Mouse (Mus musculus): ENCODE measurements around the gene Slco3a1.

Slco3a1 gene

DNA sequence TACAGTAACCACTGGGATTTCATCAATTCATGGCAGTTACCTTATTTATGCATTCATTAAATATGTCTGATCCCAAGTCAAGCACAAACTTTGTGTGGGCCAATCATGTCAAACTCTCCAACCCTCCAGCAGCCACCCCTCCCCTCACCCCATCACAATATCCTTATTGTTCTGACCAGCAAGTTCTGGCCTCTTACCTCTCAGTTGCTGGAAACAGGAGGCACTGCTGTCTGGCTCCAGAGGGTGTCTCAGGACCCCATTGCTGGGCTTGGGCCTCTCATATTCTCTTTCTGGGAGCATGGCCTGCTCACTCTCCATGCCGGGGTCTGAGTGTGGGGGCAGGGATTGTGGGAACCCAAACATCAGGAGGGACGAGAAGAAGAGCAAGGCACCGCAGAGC, 208.1 kb downstream of the Slco3a1 start:
- DNase-seq (ENCODE audit: low read depth): no peak

DNA sequence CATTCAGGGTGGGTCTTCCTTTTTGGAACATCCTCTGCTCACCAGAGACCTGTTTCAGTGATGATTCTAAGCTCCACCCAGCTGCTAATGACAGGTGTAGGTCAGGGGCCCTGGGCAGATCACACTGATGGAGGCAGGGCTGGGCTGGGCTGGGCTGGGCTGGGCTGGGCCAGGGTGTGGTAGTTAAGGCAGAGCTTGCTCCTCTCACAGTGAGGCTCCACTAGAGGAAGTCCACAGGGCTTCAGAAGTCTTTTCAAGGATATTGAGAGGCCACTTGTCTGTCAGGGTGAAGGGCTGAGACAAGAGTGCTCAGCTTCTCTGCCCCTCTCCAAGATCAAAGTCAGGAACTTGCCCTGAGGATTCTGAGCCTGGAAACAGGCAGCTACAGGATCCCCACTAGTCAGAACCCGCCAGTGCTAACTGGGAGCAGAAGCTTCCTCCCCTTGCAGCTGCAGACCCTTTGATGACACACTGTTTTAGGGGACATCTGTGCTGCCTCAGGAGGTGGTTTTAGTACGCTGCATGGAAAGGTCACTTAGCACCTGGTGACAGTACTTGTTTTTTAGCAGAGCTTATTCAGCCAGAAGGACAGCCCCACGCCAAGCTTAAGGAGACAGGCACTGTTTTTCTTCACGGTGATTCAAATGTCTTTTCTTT, 213.3 kb downstream of the Slco3a1 start:
- peak; percentile 8 for DNase-seq (ENCODE audit: low read depth)

DNA sequence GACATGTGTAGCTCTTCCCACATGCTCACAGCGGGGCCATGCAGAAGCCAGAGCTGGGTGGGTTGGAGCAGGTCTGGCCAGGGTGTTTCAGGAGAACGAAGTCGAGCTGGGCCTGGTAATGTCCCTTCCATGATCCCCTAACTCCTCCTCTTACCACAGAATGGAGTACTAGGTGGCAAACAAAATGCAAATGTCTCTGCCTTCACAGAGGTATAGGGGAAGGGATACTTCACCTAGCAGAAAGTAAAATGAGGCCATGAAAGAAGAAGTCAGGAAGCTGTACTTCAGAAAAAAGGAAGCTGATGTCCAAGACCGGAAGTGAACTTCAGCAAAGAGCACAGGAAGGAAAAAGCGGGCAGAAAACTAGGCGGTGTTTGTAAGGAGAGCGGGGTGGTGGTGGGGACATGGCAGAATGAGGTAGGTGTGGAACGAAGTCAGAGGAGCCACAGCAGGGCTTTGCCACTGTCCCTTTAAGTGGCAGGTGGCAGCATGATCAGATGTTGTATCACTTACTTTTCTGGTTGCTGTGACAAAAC, 214.1 kb downstream of the Slco3a1 start:
- peak; percentile 32 for DNase-seq (ENCODE audit: low read depth)

DNA sequence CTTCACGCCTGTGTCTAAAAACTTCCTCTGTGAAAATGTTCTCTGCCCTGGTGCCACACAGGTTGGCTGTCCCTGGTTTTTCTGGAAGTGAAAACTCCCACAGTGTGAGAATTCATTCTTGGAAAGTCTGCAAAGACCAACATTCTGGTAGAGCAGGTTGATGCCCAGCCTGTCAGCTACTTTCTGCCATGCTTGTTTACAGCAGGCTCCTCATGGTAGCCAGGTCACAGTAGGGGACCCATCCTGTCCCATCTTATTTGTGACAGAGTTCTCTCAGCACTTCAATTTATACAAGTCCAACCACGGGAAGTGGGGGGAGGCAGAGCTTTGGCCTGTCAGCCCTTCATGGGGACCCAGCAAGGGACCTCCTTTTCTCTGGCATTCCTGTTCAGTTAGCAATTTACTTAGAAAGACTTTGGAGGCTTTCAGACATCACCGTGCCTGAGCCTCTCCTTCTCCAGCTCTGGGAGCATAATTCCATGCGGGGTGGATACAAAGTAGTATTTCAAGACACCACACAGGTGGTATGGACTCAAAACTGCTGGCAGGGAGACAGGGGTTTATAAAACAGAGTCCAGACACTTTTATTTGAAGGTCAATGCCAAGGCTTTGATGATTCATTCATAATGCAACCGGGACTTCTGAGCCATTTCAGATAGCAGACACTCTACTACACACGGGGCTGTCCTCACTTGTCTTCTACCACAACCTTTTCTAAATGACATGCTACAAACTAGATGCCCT, 216.7 kb downstream of the Slco3a1 start:
- no peak for DNase-seq (ENCODE audit: low read depth)

DNA sequence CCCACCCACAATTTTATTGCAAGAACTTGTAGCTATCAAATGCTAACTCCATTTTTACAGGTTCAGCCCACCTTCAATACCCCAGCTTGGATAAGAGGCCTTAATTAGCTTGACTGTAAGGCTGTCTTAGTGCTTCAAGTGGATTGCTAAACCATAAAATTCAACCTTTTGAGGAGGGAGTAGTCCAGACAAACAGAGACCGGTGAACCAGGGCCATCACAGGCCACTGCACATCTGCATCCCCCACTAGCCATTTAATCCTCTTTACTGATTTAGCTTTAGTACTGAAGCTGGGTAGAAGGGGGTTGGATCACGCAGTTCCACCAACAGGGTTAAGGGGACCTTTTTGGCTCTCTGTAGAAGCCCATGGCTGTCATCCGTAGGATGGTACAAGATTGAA, 222.3 kb downstream of the Slco3a1 start:
- DNase-seq (ENCODE audit: low read depth): no peak

DNA sequence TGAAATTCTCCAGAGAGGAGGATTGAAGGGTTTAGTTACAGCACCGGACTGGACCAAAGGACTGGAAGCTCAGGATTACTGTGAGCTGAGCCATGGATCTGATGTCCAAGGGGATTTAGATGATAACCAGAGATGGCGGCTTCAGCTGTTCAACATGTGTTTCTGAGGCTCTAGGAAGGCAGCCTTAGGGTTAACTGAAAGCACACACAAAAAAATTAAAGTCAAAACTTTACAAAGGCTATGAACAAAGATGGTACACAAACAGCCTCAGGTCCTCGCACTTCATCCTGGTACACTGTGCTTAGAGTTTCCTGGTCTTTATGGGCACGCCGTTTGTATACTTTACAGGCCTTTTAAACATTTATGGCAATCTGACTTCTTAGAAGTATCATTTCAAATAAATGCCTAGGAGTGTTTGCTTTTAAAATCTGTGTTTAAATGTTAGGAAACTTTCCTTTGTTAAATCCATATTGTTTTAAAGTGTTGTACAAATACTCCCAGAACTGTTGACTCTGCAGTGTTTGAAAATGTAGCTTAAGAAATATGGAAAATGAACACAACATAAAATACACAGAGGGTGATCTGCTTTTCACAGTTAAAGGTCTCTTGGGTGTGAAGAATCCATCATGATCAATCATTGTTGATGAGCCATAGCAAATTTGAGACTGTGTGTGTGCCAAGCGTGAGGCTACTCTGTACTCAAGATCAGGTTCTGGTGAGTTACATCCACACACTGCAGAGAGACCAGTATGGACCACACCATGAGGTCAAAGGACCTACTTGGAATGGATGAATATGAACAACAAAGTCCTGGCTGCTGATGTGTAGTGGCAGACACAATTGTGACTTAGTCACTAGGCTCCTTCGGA, 223.5 kb downstream of the Slco3a1 start:
- no peak for DNase-seq (ENCODE audit: low read depth)

DNA sequence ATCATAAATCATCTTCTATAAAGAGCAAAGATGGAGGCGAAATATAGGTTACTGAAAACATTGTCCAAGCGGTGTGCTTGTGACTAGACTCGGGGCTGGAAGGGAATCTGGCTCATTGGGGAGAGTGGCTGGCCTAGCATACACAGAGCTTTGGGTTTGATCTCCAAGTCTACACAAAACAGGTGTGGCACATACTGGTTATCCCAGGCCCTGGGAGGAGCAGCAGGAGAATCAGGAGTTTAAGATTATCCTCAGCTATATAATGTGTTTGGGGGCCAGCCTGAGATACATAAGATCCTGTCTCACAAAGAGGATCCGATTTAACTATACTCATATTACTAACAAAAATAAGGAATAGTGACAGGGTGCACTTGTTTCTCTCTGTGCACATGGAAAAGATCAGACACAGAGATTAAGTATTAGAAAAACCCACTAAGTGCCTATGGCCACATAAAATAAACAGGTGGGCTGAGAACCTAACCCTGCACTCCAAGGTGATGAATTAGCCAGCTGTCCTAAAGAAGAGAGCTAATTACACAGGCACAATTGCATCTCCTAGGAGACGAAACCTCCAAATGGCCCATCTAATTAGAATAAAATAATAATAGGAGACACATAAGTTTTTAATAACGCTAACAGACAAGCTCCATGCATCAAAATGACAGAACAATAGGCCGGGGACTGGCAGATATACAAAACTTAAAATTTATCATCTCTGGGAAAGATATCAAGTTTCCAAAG, 224.3 kb downstream of the Slco3a1 start:
- no peak for DNase-seq (ENCODE audit: low read depth)

DNA sequence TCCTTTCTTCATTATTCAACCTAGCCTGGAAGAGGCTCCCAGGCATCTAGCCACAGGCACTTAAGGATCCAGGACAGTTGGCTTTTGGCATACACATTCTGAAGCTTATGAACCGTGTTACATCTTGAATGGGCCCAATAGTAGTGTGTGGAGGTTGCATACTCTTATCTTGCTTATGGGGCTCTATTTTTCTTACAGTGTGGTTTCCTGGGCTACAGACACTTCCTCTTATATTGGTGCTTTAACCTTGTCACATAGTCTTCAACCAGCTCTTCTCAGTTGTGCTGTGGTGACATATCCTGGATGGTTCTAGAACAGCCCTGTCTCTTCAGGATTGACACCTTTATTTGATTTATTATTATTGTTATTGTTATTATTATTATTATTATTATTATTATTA, 225.6 kb downstream of the Slco3a1 start:
- no peak for DNase-seq (ENCODE audit: low read depth)

DNA sequence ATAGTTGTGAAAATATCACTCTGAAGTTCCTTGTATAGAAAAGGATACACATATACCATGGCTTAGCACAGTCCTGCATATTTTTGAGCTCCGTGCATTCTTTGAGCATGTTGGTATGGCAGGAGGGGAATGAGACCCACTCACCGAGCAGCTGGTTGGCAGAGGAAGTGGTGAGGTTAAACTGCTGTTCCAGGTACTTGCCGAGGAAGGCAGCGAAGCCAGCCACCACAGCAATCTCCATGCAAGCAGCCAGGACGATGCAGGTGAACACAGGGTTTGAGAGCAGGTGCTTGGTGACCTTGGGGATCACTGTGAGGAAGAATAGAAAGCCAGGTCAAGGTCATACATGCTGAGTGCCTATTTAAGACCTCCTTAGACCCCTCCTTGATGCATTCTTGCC, 226.9 kb downstream of the Slco3a1 start:
- no peak for DNase-seq (ENCODE audit: low read depth)

DNA sequence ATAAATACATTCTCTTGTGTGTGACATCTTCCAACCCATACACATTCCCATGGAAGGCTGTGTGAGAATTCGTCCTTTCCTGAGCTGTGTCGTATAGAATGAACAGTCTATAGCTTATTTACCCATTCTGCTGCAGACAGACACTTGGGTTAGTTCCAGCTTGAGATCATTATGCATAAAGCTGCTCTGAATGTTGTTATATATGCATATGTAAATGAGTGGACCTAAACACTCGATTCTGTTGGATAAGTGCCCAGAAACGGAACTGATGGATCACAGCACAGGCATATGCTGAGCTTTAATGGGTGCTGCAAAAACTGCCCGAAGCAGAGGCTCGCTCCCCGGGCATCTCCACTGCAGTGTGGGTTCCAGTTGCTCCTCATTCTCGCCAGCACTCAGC, 229.5 kb downstream of the Slco3a1 start:
- no peak for DNase-seq (ENCODE audit: low read depth)

DNA sequence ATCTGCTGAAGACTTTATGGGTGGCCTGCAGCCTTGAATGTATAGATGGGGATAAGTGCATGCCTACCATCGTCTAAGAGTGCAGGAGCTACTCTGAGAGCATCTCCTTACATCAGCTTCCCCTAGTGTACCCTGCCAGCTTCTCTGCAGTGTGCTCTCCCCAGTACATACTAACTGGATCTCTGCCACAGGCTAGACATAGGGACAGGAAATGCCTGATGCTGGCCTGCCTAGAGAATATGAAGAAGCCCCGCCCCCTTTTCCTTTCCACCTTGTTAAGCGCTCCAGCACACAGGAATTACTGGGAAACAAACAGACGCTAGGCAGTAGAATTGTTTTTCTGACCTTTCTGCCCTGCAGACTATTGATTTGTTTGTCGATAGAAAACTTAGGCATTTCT, 230.9 kb downstream of the Slco3a1 start:
- no peak for DNase-seq (ENCODE audit: low read depth)

DNA sequence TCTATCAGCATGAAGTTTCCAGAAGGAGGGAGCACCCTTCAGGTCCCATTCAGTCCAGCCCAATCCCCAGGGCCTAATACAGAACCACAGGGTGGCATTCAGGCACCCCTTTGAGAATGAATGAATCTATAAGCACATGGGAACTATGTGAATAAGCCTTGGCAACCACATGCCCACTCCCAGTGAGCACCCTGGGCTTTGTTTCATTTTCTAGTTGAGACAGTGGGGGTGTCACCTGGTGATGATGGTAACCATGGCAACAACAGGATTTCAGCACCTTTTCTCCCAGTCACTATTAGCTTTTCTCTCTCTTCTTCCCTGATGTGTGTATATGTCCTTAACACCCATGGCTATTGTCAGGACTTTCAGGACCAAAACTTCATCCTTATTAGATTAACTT, 231.4 kb downstream of the Slco3a1 start:
- no peak for DNase-seq (ENCODE audit: low read depth)

DNA sequence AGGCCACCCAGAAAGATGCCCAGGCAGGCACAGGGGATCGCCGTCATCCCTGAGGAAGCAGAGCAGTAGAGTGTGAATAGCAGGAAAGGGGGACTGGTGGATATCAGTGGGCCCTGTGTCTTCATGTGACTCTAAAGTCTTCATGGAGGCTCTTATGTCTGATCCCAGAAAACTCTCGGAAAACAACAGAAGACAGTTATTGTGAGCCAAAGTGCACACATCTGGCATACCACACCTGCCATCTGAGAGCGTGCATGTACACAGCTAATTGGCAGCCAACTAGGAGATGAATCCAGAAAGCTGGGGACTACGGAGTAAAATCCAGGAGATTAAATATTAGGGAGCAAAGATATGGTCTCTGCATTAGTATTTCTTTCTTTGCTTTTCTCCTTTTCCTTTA, 233.9 kb downstream of the Slco3a1 start:
- no peak for DNase-seq (ENCODE audit: low read depth)

DNA sequence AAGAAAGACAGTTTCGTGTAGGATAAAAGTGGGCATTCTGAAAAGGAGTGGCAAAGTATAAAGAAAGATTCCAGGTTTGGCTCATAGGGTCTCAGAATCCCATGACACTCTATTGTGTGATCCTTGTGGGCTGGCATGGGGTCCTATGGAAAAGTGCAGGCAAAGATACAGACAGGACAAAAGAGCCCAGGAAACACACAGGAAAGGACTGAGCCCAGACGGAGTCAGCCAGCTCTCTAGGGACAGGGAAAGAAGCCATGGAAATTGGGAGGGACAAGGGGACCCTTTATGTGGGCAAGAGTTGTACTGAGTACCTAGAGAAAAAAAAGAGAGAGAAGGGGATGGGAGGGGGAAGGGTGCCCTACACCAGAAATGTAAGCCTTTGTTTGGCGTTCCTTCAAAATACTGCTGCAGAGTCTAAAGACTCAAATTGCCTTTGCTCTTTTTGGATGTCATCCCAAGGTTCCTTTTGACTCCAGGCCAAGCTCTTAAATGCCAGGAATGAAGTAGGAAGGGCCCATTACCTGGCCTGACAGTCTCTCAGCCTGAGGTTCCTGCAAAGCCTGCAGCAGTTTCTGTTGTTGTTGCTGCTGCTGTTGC, 238.6 kb downstream of the Slco3a1 start:
- no peak for DNase-seq (ENCODE audit: low read depth)

DNA sequence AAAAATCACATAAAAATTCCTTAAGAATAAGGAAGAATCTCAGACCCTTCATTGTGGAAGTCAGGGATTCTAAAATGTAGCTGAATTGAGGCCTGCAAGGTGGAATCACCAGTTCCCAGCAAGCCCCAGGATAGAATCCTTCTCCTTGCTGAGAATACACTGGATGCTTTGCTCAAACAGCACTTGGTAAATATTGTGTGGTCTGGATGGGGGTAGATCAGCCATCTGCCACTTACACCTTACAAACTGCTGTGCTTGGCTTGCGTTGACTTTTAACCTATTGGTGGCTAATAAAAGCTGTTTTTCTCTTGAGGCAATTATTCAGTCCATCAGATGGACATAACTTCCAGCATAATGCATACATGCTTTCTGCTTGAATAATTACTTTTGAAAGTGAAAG, 240.3 kb downstream of the Slco3a1 start:
- no peak for DNase-seq (ENCODE audit: low read depth)

DNA sequence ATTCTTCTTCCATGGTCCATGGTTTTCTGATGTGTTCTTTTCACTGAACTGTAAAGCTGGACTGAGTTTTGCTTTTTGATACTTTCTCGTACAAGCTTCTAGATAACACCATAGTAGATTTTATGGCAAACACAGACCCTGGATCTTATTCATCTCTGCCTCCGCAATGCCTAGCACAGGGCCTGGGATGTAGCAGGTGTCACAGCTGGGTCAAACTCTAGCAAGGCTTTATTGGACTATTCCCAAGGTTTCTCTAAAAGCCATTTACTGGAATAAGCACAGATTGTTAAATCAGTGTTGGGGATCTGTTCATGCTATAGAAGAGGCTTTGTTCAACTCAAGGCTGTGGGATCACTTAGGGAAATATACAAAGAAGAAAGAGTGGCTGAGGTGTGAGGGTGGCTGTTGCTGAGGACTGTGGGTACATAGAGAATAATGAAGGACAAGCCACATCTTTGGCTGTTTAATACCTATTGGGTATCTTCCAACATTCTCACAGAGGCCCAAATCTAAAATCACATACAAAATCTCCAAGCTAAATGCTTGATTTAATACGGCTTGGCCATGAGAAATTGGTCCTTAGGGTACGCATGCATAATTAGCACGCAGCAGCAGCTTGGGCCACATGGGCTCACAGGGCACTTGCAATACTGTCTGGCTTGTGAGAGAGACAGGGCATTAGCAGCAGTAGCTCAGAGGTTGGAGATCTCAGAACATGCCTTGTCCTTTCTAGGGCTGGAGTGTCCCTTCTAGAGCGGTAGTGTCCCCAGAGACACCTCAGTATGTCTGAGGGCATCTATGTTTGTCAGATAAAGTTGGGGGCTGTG, 241.1 kb downstream of the Slco3a1 start:
- DNase-seq (ENCODE audit: low read depth): no peak

DNA sequence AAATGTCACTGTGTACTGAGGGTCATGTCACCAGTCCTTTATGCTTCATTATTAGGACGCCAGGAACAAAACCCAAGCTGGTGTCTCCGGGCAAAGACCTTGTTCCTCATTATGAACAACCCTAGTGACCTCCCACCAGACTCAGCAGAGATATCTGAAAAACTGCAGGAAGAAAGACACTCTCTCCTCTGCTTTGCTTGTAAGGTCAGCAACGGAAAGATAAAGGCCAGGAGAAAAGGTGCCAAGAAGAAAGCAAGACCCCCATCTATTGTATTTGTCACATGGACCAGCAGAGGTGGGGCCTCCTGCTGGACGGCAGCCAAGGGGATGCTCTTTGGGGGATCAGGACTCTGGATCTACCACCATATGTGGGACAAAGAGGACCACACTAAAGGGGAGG, 243.0 kb downstream of the Slco3a1 start:
- no peak for DNase-seq (ENCODE audit: low read depth)

DNA sequence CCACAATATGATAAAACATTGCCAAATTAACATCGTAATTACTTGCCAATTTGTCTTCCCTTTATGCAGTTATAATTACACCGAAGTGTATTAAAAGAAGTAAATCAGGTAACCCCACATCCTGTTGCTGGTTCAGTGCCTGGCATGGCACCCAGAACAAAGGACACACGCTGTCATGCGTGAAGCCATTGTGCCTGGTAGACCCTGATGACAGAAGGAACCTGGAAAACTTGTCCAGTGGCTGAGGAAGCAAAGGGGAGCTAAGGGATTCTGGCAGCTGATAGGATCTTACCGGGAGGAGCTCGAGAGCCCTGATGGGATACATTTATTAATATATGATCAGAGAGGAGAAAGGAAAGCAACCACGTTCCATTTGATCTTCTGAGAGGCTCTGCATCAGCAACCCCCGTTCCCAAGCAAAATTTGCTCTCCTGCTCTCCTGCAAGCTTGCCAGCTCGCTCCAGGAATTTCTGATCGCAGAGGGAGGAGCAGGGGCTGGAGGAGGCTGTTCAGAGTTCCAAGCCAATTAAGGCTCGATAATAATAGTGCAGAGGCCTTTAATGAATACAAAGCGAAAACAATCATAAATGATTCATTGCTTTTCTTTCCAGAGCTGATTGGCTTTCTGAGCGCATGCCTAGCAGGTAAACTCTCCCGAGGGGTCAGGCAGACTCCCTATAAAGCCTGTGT, 250.8 kb downstream of the Slco3a1 start:
- no peak for DNase-seq (ENCODE audit: low read depth)

DNA sequence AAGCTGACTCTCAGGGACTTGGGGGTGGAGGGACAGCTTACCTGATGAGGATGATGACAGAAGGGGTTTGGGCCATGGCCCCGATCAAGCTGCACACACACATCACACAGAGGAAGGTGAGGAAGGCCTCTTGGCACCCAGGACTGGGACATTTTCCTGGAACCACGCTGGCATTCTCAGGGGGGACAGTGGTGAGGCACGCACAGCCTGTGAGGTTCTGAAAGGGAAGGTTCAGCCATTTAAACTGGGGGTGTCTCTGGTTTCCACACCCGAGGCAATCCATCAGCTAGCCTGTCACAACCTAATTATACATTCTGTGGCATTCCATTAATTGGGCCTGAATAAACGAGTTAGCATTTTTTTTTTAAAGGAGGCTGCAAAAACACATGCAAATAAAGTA, 251.5 kb downstream of the Slco3a1 start:
- no peak for DNase-seq (ENCODE audit: low read depth)

DNA sequence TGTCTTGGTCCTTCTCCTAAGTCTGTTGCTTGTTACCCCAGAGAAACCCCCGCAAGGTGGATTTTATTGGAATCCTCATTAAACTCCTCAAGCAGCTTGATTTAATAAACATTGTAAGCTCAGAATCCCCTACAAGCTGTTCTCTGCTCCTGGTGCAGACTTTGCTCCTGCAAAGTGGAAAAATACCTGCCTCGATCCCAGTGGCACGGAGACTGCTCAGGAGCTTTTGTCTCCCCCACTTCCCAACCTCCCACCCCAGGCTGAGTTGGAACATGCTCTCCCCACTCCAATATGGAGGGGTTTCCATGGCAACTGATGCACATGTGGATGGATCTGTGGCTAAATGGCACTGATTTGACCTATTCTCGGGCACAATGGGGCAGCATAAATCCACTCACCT, 268.0 kb downstream of the Slco3a1 start:
- no peak for DNase-seq (ENCODE audit: low read depth)
